Mouse (Mus musculus) embryonic fibroblast, embryonic 13.5 days (primary cell): ENCODE data around the gene Bloc1s3.

Experiments
- CTCF ChIP-seq: IDR thresholded peaks from 2 replicates; pipeline ENCODE4 v1.5.1; 2011; ENCODE audit warnings: mild to moderate bottlenecking, control low read depth, low read length, moderate library complexity, borderline replicate concordance; ENCODE audit not compliant: insufficient read depth
- POLR2A ChIP-seq: IDR thresholded peaks from 2 replicates; pipeline ENCODE4 v1.6.1; 2011; ENCODE audit warnings: low read depth, mild to moderate bottlenecking, control low read depth, low read length, moderate library complexity

DNA sequence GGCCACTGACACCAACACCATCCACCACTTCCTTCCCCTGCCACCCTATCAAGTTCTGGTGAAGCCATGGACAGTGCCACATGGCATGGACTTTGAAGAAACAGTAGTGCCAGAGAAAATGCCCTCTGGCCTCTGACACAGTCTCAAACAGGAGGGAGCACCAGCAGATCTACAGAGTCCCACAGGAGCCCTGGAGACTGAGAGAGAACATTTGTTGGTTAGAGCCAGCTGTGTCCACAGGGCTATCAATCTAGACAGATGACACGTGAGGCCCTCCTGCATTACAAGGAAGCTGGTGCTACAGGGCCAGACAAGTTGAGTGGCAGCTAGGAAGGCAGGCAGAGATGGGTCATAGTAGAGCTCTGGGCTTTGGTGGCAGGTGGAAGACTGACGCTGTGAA is 44.3 kb upstream of the Bloc1s3 start:
- TF ChIP-seq POLR2A (no peak), CTCF (no peak)
